ENCODE assay signal across 26 mouse cellular contexts in the genomic region with DNA sequence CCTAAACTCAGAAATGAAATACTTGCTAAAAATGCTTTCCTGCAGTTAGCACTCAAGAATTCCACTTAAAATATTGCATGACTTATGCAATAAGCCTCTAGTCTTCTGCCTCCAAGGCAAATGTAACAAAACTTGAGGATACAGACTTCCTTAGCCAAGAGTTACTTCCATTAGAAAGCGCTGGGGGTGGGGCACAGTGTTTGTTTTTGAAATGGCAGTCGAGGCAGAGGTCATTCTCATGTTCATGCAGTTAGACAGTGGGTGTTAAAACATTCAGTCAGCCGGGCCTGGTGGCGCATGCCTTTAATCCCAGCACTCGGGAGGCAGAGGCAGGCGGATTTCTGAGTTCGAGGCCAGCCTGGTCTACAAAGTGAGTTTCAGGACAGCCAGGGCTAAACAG. TPM values are rescaled to one million over a fixed set of nuclear protein-coding genes. Genes with fewer than 3 reads are reported as not detected.
A peak's percentile ranks its signal among the peaks of the same experiment; 100 is the strongest.
DNase-seq lines count a peak whose midpoint lies in the region; ATAC-seq and TF ChIP-seq lines count a peak whose summit lies in the region.
"Had no signal": no experiment of that assay in that cellular context is flagged by ENCODE, and none has a peak within 500 bp of the region (broad histone marks: within the 10 kb centered on the region; RNA-seq: fewer than 3 reads in every experiment).

No protein-coding gene starts in this region.

- no peak overlapping the region for H3K9ac ChIP-seq in MEL (ENCODE audit: control insufficient read depth, low read depth, low read length, poor library complexity, severe bottlenecking)
- H3K9ac ChIP-seq in kidney, embryonic 14.5 days (ENCODE audit: low read depth, low read length) = no peak overlapping the region
- H3K9ac ChIP-seq: embryonic facial prominence, embryonic 13.5 days; embryonic facial prominence, embryonic 15.5 days; forebrain, embryonic 12.5 days had no signal

- H3K36me3 ChIP-seq in MEL (ENCODE audit: control insufficient read depth in 1 of 2, insufficient read depth in 2 of 2, low read length in 2 of 2) = peaks cover 15 to 18% of the 10 kb centered on the region in 2 experiments
- H3K36me3 ChIP-seq in kidney, embryonic 14.5 days (ENCODE audit: control insufficient read depth, insufficient read depth, low read length) = peaks cover 16% of the 10 kb centered on the region; the same call in 1 of the 2 replicates

- no peaks in the 10 kb centered on the region for H3K27me3 ChIP-seq in MEL (ENCODE audit: control insufficient read depth in 1 of 2, insufficient read depth in 2 of 2, low read length in 2 of 2)
- H3K27me3 ChIP-seq in kidney, embryonic 14.5 days (ENCODE audit: control insufficient read depth, insufficient read depth, low read length) = no peaks in the 10 kb centered on the region
- H3K27me3 ChIP-seq: embryonic facial prominence, embryonic 15.5 days; forebrain, embryonic 12.5 days had no signal

- H3K9me3 ChIP-seq in MEL (replicated peaks; ENCODE audit: insufficient read depth, low read length) = no peaks in the 10 kb centered on the region
- H3K9me3 ChIP-seq in kidney, embryonic 14.5 days (ENCODE audit: control insufficient read depth, low read length) = no peaks in the 10 kb centered on the region
- H3K9me3 ChIP-seq: embryonic facial prominence, embryonic 13.5 days; embryonic facial prominence, embryonic 15.5 days; forebrain, embryonic 10.5 days; forebrain, embryonic 12.5 days; G1E had no signal

- DNase-seq in lung, postnatal 36 days = peak; percentile 9
- no peak for DNase-seq in lung, postnatal 4 days
- DNase-seq in MEL (ENCODE audit: low read depth, low spot score) = peak; percentile 10
- peak; percentile 57 for DNase-seq in ZHBTc4 (ENCODE audit: low read depth, low spot score)
- DNase-seq in heart, postnatal 14 days = no peak
- DNase-seq in T-cell, adult 2 months (ENCODE audit: low spot score) = no peak
- DNase-seq: adrenal gland, adult 2 months; adrenal gland, postnatal 10 days; adrenal gland, postnatal 25 days; cerebellum, adult 11 months; cerebellum, adult 18-20 months; cerebellum, adult 8-10 months; cerebellum, adult 9-11 months; cerebellum, postnatal 14 days; cerebellum, postnatal 36 days; embryo, embryonic 11 days had no signal

- no peak for TF ChIP-seq CTCF in MEL (IDR thresholded peaks at IDR 0.05 in 2 of 3, conservative IDR thresholded peaks at IDR 0.05 in 1 of 3; ENCODE audit: control insufficient read depth in 1 of 3, insufficient read depth in 1 of 3, low read depth in 2 of 3, low read length in 3 of 3, poor library complexity in 1 of 3, severe bottlenecking in 1 of 3)

- no peak overlapping the region for H3K27ac ChIP-seq in MEL (ENCODE audit: control insufficient read depth, low read depth, low read length)
- no peak overlapping the region for H3K27ac ChIP-seq in kidney, embryonic 14.5 days (ENCODE audit: low read depth, low read length)
- H3K27ac ChIP-seq: embryonic facial prominence, embryonic 13.5 days; embryonic facial prominence, embryonic 15.5 days; forebrain, embryonic 10.5 days; forebrain, embryonic 12.5 days had no signal

- H3K4me3 ChIP-seq in MEL (ENCODE audit: control insufficient read depth in 1 of 2, insufficient read depth in 1 of 2, low read depth in 2 of 2, low read length in 2 of 2) = no peak overlapping the region
- H3K4me3 ChIP-seq in kidney, embryonic 14.5 days (ENCODE audit: low read length) = no peak overlapping the region
- H3K4me3 ChIP-seq: embryonic facial prominence, embryonic 13.5 days; embryonic facial prominence, embryonic 15.5 days; erythroblast, embryonic 14.5 days; forebrain, embryonic 10.5 days; forebrain, embryonic 12.5 days had no signal

- WGBS in kidney, embryonic 14.5 days = 87% methylated on average over 7 of the region's 7 CpGs

- intact Hi-C loops in heart, postnatal 14 days (cut with DNase I) = no loop called here

- no peak for TF ChIP-seq RAD21 in MEL (IDR thresholded peaks at IDR 0.05; ENCODE audit: low read depth, low read length)

- no peak for TF ChIP-seq EP300 in MEL (IDR thresholded peaks at IDR 0.05; ENCODE audit: low read depth in 1 of 2, low read length in 2 of 2)

- no peak for TF ChIP-seq POLR2A in MEL (IDR thresholded peaks at IDR 0.05; ENCODE audit: control insufficient read depth in 1 of 2, insufficient read depth in 1 of 2, low read depth in 1 of 2, low read length in 2 of 2, poor library complexity in 1 of 2)

- H3K79me2 ChIP-seq in MEL (ENCODE audit: control insufficient read depth, insufficient read depth, low read length, poor library complexity) = peaks cover 14% of the 10 kb centered on the region

- no peak overlapping the region for H3K4me2 ChIP-seq in kidney, embryonic 14.5 days (replicated peaks; ENCODE audit: low read depth, low read length)
- H3K4me2 ChIP-seq: embryonic facial prominence, embryonic 13.5 days; embryonic facial prominence, embryonic 15.5 days; forebrain, embryonic 12.5 days had no signal

- H3K4me1 ChIP-seq in MEL (ENCODE audit: control insufficient read depth in 1 of 2, insufficient read depth in 2 of 2, low read length in 2 of 2) = peaks cover 2 to 9% of the 10 kb centered on the region in 2 experiments; a peak in 3 of 4 replicates
- peaks cover 11% of the 10 kb centered on the region; the same call in 1 of the 2 replicates for H3K4me1 ChIP-seq in kidney, embryonic 14.5 days (ENCODE audit: control insufficient read depth, insufficient read depth, low read length)

- no peak for ATAC-seq in kidney, embryonic 14.5 days (ENCODE audit: low FRiP score, low TSS enrichment)
- ATAC-seq: activated CD4-positive, CD25-positive, alpha-beta regulatory T cell, adult 4 months; forebrain, embryonic 14.5 days; forebrain, embryonic 16.5 days had no signal

TF ChIP-seq in MEL, 35 proteins besides CTCF, POLR2A, EP300 and RAD21:
- no peak for TF ChIP-seq GABPA (IDR thresholded peaks at IDR 0.05; ENCODE audit: low read depth, low read length)
TF ChIP-seq in MEL: peak in this region for 0.

RNA-seq across cellular contexts. Expression of gene Tomm7, which starts 5.8 kb away (rescaled TPM):
- total RNA-seq in MEL (2012; rRNA removed) = 239 and 264 TPM in 2 replicates
- 100 to 1,000 TPM in 1 of 2 experiments, not detected in 1; 194 TPM for polyA plus RNA-seq in MEL (2012; ENCODE audit: insufficient read depth in 1 of 2, insufficient read length in 2 of 2, low read depth in 1 of 2, low replicate concordance in 2 of 2, missing spikeins in 1 of 2)
- 124 and 197 TPM in 2 replicates for polyA plus RNA-seq in kidney, embryonic 14.5 days (2014; fragmentation: Nextera tagmentation; extraction: Ambion mirVana)
- total RNA-seq in heart, postnatal 14 days (2021) = 100 to 1,000 TPM in 1 of 2 experiments, 10 to 100 TPM in 1; 96.8 to 105 TPM

RNA-seq across cellular contexts. Expression of gene Rint1, which starts 50.6 kb away (rescaled TPM):
- total RNA-seq in MEL (2012; rRNA removed) = 31.9 and 42.5 TPM in 2 replicates
- polyA plus RNA-seq in MEL (2012; ENCODE audit: insufficient read depth in 1 of 2, insufficient read length in 2 of 2, low read depth in 1 of 2, low replicate concordance in 2 of 2, missing spikeins in 1 of 2) = 100 to 1,000 TPM in 1 of 2 experiments, 10 to 100 TPM in 1; 48.8 to 419 TPM
- polyA plus RNA-seq in kidney, embryonic 14.5 days (2014; fragmentation: Nextera tagmentation; extraction: Ambion mirVana) = 32.4 and 39.1 TPM in 2 replicates
- 10 to 100 TPM; 13.3 to 14.6 TPM for total RNA-seq in heart, postnatal 14 days (2021)

RNA-seq across cellular contexts. Expression of gene Pus7, which starts 54.6 kb away (rescaled TPM):
- 80.6 and 95.8 TPM in 2 replicates for total RNA-seq in MEL (2012; rRNA removed)
- polyA plus RNA-seq in MEL (2012; ENCODE audit: insufficient read depth in 1 of 2, insufficient read length in 2 of 2, low read depth in 1 of 2, low replicate concordance in 2 of 2, missing spikeins in 1 of 2) = 100 to 1,000 TPM in 1 of 2 experiments, not detected in 1; 142 TPM
- polyA plus RNA-seq in kidney, embryonic 14.5 days (2014; fragmentation: Nextera tagmentation; extraction: Ambion mirVana) = 21.7 and 41.4 TPM in 2 replicates
- total RNA-seq in heart, postnatal 14 days (2021) = 10 to 100 TPM; 10.1 to 10.7 TPM

Comparison
In these comparisons a context has a peak if more than half of its experiments do, and no peak if none do; other contexts are left out.
1. DNase-seq: peak in lung, postnatal 36 days (single experiment), MEL (single experiment) and ZHBTc4 (single experiment); none in lung, postnatal 4 days (0 of 2), heart, postnatal 14 days (0 of 2) and T-cell, adult 2 months (single experiment).